Mouse (Mus musculus) stomach, embryonic 14.5 days (tissue): ENCODE results near the gene B3galt4. TPM values are rescaled to one million over a fixed set of nuclear protein-coding genes. Genes with fewer than 3 reads are reported as not detected.
"Not testable (repeated sequence)": the region's sequence is repeated elsewhere in the genome, so short reads cannot be mapped to it uniquely, and the experiment has no call there.

ENCODE experiments used
- ATAC-seq: fragments of 200-750 bp; cut with Nextera tagmentation; 2 replicates; pipeline ENCODE4 v1.8.0; 2017; ENCODE audit warnings: low read depth, moderate TSS enrichment; ENCODE audit not compliant: insufficient number of reproducible peaks, insufficient read depth, low FRiP score
- H3K27ac ChIP-seq: fragments of 300-500 bp; sonication (generic); 2 replicates; pipeline ENCODE4 v1.5.1; 2014; ENCODE audit warnings: mild to moderate bottlenecking, low read length, moderate library complexity, mixed read lengths
- H3K27me3 ChIP-seq: fragments of 300-500 bp; sonication (generic); 2 replicates; pipeline ENCODE4 v1.6.1; 2014; ENCODE audit warnings: low read length, control low read depth, mixed read lengths; ENCODE audit not compliant: control insufficient read depth, insufficient read depth
- H3K36me3 ChIP-seq: fragments of 300-500 bp; sonication (generic); 2 replicates; pipeline ENCODE4 v1.6.1; 2014; ENCODE audit warnings: mild to moderate bottlenecking, control low read depth, low read length, moderate library complexity, mixed read lengths; ENCODE audit not compliant: control insufficient read depth, insufficient read depth
- H3K4me1 ChIP-seq: fragments of 300-500 bp; sonication (generic); 2 replicates; pipeline ENCODE4 v1.6.1; 2014; ENCODE audit warnings: low read length, control low read depth, mixed read lengths; ENCODE audit not compliant: control insufficient read depth, insufficient read depth
- H3K4me2 ChIP-seq: fragments of 300-500 bp; sonication (generic); replicated peaks from 2 replicates; pipeline ENCODE4 v1.6.1; 2014; ENCODE audit warnings: low read depth, low read length, control low read depth
- H3K4me3 ChIP-seq: fragments of 300-500 bp; sonication (generic); 2 replicates; pipeline ENCODE4 v1.5.1; 2014; ENCODE audit warnings: low read depth, low read length, control low read depth
- H3K9ac ChIP-seq: fragments of 300-500 bp; sonication (generic); replicated peaks from 2 replicates; pipeline ENCODE4 v1.6.1; 2014; ENCODE audit warnings: low read depth, mild to moderate bottlenecking, control low read depth, low read length, moderate library complexity, mixed read lengths
- H3K9me3 ChIP-seq: fragments of 300-500 bp; sonication (generic); 2 replicates; pipeline ENCODE4 v1.6.1; 2016; ENCODE audit warnings: low read depth, low read length, control low read depth; ENCODE audit not compliant: control insufficient read depth
- WGBS: fragments of 180-500 bp; shearing (Covaris S2); extraction: QIAGEN DNeasy Blood & Tissue Kit; methylation state at CpG from one replicate; pipeline ENCODE4 v1.1.7; 2014; 5-methylcytosine and 5-hydroxymethylcytosine counted together
- polyA plus RNA-seq: library from polyadenylated mRNA; unstranded; fragments of >200 nt; fragmentation: Nextera tagmentation; extraction: Ambion mirVana; gene quantifications from 2 replicates; pipeline ENCODE4 v1.2.1, GENCODE M21; 2014

B3galt4 gene
- polyA plus RNA-seq, 1 experiment from 2014 or later = 2.9 TPM

DNA sequence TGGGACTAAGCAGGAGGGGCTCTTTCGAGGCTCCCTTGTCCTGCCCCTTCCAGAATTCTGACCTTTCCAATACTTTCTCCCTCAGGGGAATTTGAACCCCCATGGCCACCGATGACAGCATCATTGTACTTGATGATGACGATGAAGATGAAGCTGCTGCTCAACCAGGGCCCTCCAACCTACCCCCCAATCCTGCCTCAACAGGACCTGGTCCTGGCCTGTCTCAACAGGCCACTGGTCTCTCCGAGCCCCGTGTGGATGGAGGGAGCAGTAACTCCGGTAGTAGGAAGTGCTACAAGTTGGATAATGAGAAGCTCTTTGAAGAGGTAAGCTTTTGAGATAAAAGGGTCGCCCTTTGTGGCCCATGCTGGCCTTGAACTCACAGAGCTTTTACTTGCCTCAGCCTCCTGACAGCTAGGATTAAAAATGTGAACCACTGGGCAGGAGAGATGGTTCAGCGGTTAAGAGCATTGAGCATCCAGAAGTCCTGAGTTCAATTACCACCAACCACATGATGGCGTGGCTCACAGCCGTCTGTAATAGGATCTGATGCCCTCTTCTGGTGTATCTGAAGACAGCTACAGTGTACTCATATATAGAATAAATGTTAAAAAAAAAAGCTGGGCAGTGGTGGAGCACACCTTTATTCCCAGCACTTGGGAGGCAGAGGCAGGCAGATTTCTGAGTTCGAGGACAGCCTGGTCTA lies 40.8 kb downstream of the B3galt4 start:
- no peaks in the 10 kb centered on the region for H3K27me3 ChIP-seq
- peak overlapping the region; percentile 45 for H3K4me2 ChIP-seq
- 46% methylated on average over 11 of the region's 11 CpGs for WGBS
- ATAC-seq = no peak
- H3K9me3 ChIP-seq = no peaks in the 10 kb centered on the region
- peaks cover 37% of the 10 kb centered on the region for H3K36me3 ChIP-seq
- H3K4me3 ChIP-seq = peak overlapping the region; percentile 95
- no peak overlapping the region for H3K27ac ChIP-seq
- H3K4me1 ChIP-seq = peaks cover 14% of the 10 kb centered on the region
- H3K9ac ChIP-seq = peak overlapping the region; percentile 89; the same call in 1 of the 2 replicates

DNA sequence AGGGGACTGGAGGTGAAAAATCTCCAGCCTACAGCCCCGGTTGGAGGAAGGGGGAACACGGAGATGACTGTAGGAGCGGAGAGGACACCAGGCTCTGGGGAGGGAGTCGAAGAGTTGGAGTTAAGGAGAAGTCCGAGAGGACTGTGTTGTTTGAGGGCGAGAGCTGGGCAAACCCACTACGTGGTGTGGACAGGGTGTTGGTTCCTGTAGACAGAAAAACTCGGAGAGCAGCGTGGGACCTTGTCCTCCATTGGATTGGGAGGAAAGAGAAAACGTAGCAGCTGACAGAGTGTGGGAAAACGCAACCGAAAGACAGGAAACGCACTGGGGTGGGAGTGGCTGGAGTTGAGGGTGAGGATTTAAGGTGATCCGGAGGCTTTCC lies 41.4 kb downstream of the B3galt4 start:
- Histone ChIP-seq H3K9ac (peak overlapping the region; percentile 89), H3K4me1 (peaks cover 9% of the 10 kb centered on the region), H3K27ac (peak overlapping the region; percentile 88), H3K36me3 (peaks cover 35% of the 10 kb centered on the region), H3K27me3 (no peaks in the 10 kb centered on the region), H3K9me3 (no peaks in the 10 kb centered on the region), H3K4me3 (peak overlapping the region; percentile 95), H3K4me2 (peak overlapping the region; percentile 45)
- 0% methylated on average over 14 of the region's 14 CpGs for WGBS
- 0 out of 2 replicates have a peak, but pooled peaks have one; percentile 2 for ATAC-seq

DNA sequence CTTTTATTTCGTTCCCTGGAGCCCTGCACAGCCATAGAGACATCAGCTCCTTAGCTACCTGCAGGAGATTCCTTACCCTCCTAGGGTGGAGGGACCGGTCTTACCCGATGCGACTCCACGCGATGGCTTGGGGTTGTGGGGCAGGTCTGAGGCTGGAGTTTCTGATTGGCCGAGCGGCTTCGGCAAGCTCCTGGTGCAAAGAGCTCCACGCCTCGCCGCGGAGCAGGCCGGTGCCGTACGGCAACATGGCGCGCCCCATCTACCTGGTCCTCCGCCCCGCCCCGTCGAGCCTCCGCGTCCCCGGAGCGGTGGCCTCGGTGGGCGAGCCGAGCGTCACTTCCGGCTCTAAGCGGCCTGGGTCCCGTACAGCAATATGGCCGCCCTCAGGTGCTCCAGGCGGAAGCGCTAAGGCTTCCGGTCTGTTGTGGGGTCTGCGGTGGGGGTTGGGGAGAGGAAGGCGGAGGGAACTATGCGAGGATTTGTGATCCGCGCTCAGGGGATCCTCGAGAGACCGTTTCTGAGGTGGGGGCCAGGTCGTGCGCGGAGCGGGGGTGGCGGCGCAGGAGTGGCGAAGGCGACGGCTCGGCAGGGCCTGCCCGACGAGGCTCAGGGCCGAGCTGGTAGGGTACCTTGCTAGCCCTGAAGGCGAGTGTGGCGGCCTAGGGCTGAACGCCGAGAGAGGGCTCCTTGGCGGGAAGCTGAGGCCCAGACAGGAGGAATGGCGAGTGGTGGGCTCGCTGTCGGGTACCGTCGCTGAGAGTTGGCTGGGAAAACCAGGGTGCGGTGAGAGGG lies 42.0 kb downstream of the B3galt4 start, which contains the start of gene Daxx:
TSS of gene Daxx (plus strand) at position 338 of the 792 bp plus-strand sequence.
- ATAC-seq = peak; percentile 97
- peak within 1 kb of the TSS; percentile 95 for H3K4me3 ChIP-seq
- no peaks in the 10 kb centered on the region for H3K9me3 ChIP-seq
- peak within 1 kb of the TSS; percentile 71 for H3K4me2 ChIP-seq
- no peaks in the 10 kb centered on the region for H3K27me3 ChIP-seq
- WGBS = under 1% methylated on average over 68 of the region's 68 CpGs
- peaks cover 32% of the 10 kb centered on the region for H3K36me3 ChIP-seq
- peak within 1 kb of the TSS; percentile 89 for H3K9ac ChIP-seq
- H3K27ac ChIP-seq = peak within 1 kb of the TSS; percentile 88
- peaks cover 8% of the 10 kb centered on the region for H3K4me1 ChIP-seq

DNA sequence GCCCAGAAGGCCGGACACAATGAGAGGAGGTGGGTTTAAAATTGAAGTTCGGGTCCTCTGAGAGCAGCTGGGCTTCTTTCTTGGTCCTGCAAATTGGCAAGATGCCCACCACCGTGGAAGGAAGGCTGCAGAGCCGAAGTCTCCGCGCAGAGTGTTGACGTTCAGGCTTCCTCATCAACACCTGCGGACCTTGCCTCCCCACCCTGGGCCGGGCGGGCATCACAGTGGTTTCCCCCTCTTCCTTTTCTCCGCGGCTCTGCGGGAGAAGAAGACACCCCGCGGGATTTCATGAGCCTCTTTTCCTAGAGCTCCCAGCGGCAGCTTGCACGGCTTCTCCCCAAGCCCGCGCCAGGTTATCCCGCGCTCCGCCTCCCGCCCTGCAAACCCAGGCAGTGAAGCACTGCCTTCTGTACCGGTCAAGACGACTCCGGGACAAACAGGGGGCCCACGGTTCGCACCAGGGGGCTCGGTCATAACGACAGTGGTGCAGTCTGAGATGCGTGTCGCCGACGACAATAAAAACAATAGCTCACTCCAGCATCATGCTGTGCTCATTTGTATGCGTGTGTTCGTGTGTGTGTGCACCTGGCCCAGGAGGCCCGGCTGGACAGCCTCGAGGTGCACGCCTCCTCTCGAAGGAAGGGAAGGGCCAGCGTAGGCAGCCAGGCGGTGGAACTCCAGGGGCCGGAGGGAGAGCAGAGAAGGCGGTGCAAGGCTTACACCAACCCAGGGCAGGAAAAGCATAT lies 42.8 kb downstream of the B3galt4 start:
- Histone ChIP-seq H3K4me2 (peak overlapping the region; percentile 71), H3K27ac (peak overlapping the region; percentile 87), H3K9ac (peak overlapping the region; percentile 34), H3K4me3 (peak overlapping the region; percentile 95), H3K36me3 (peaks cover 24% of the 10 kb centered on the region), H3K4me1 (peaks cover 8% of the 10 kb centered on the region), H3K9me3 (no peaks in the 10 kb centered on the region), H3K27me3 (no peaks in the 10 kb centered on the region)
- ATAC-seq = peak; percentile 46; the same call in 1 of the 2 replicates
- WGBS = under 1% methylated on average over 44 of the region's 44 CpGs

DNA sequence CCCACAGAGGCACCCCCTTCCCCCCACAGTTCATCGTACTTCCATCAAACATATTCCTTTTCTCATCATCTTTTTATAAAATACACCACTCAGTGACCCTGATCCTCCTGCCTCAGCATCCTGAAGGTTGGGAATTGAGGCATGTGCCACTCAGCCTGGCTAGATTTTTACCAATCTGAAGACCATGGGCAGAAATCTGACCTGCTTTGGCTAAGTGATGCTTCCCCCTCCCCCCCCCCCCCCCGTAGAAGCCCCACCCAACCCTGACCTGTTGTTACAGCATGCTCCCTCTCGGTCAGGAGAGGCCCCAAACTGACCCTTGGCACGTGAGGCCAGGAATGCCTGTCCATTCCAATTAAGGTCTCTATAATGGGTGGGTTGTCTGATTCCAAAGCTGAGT lies 46.5 kb downstream of the B3galt4 start, which contains the start of gene Platr17:
TSS of gene Platr17 (plus strand) at position 301 of the 400 bp plus-strand sequence.
- H3K27ac ChIP-seq, ATAC-seq, H3K9me3 ChIP-seq, H3K4me3 ChIP-seq, H3K4me1 ChIP-seq, H3K27me3 ChIP-seq, H3K36me3 ChIP-seq, H3K9ac ChIP-seq, H3K4me2 ChIP-seq: not testable (repeated sequence)
- WGBS = 35% methylated on average over 4 of the region's 4 CpGs

DNA sequence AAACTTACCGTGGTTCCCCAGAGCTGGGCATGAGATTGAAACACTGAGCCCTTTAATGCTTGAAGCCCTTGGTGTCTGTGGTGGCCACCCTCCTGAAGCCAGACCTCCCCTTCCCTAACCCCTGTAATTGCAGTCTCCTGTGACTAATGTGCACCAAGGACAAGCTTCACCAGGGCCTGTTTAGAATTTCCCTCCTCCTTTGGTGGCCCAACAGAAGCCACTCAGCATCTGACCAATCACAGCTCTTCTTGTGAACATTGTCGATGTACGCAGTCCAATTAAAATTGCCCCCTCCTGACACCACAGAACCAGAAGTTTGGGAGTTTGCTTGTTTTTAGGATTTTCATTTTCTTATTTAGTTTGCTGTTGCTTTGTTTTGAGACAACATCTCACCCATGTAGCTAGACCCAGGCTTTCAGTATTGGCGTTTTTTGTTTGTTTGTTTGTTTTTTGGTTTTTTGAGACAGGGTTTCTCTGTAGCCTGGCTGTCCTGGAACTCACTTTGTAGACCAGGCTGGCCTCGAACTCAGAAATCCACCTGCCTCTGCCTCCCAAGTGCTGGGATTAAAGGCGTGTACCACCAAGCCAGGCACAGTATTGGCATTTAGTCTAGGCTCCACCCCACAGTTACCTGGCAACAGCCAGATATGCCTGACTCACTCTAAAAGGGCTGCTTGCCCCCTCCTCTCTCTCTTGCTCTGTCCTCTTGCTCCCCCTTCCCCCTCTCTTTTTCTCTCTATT lies 47.2 kb downstream of the B3galt4 start:
- ATAC-seq, H3K9ac ChIP-seq, H3K36me3 ChIP-seq, H3K27me3 ChIP-seq, H3K4me1 ChIP-seq, H3K4me2 ChIP-seq, H3K27ac ChIP-seq, H3K9me3 ChIP-seq, H3K4me3 ChIP-seq: not testable (repeated sequence)
- WGBS = 79% methylated on average over 6 of the region's 6 CpGs

DNA sequence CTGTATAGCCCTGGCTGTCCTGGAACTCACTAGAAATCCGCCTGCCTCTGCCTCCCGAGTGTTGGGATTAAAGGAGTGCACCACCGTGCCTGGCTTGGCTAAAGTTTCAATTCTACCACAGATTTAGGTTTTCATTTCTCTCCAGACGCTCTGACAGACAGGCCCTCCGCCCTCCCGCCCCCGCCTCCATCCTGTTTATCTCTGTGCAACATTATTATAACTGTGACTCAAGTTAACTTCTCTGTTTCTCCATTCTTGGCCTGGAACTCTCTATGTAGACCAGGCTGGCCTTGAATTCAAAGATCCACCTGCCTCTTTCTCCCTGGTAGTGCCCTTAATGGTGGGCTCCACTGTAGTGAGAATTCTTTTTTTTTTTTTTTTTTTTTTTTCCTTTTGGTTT lies 48.8 kb downstream of the B3galt4 start:
- no peaks in the 10 kb centered on the region for H3K9me3 ChIP-seq
- no peak overlapping the region for H3K4me3 ChIP-seq
- no peaks in the 10 kb centered on the region for H3K27me3 ChIP-seq
- 76% methylated on average over 7 of the region's 7 CpGs for WGBS
- no peak overlapping the region for H3K27ac ChIP-seq
- no peak overlapping the region for H3K4me2 ChIP-seq
- no peaks in the 10 kb centered on the region for H3K36me3 ChIP-seq
- no peak overlapping the region for H3K9ac ChIP-seq
- H3K4me1 ChIP-seq = no peaks in the 10 kb centered on the region
- ATAC-seq = no peak

DNA sequence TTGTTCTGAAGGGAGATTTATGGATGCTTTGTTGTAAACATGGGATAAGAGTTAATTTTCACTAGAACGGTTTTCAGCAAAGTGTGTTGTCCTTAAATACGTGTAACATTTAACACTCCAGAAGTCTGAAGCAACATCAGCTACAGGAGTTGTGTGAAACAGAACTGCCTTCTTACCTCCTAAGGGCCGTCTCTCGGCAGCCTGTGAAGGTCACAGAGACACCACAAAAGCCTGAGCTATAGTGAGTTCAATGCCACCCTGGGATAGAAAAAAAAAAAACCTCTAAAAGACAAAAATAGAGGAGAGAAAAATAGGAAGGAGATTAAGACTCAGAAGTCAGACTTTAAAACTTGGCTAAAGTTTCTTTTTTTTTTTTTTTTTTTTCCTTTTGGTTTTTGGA lies 49.2 kb downstream of the B3galt4 start:
- H3K4me3 ChIP-seq = no peak overlapping the region
- H3K27me3 ChIP-seq = no peaks in the 10 kb centered on the region
- no peaks in the 10 kb centered on the region for H3K36me3 ChIP-seq
- WGBS = 43% methylated on average over 4 of the region's 4 CpGs
- no peak overlapping the region for H3K27ac ChIP-seq
- no peaks in the 10 kb centered on the region for H3K9me3 ChIP-seq
- no peak overlapping the region for H3K9ac ChIP-seq
- no peaks in the 10 kb centered on the region for H3K4me1 ChIP-seq
- no peak for ATAC-seq
- H3K4me2 ChIP-seq = no peak overlapping the region
